Mouse (Mus musculus) midbrain, embryonic 14.5 days (tissue): Measurements from ENCODE around the gene Tfcp2. TPM values are rescaled to one million over a fixed set of nuclear protein-coding genes. Genes with fewer than 3 reads are reported as not detected.
"Not testable (repeated sequence)": the region's sequence is repeated elsewhere in the genome, so short reads cannot be mapped to it uniquely, and the experiment has no call there.

ENCODE experiments used
- ATAC-seq: fragments of 200-750 bp; cut with Nextera tagmentation; 2 replicates; pipeline ENCODE4 v1.8.0; 2017; ENCODE audit warnings: moderate number of reproducible peaks, moderate library complexity; ENCODE audit not compliant: low FRiP score, low TSS enrichment
- DNase-seq: peaks from one replicate; pipeline ENCODE4 v3.0.0-alpha.2; 2015
- H3K27ac ChIP-seq: fragments of 300-500 bp; sonication (generic); replicated peaks from 2 replicates; pipeline ENCODE4 v1.5.1; 2014; ENCODE audit warnings: mild to moderate bottlenecking, low read depth, low read length, moderate library complexity
- H3K27me3 ChIP-seq: fragments of 300-500 bp; sonication (generic); 2 replicates; pipeline ENCODE4 v1.6.1; 2014; ENCODE audit warnings: low read length, control low read depth, mixed read lengths; ENCODE audit not compliant: control insufficient read depth, insufficient read depth
- H3K36me3 ChIP-seq: fragments of 300-500 bp; sonication (generic); 2 replicates; pipeline ENCODE4 v1.6.1; 2014; ENCODE audit warnings: low read length, control low read depth; ENCODE audit not compliant: control insufficient read depth, insufficient read depth
- H3K4me1 ChIP-seq: fragments of 300-500 bp; sonication (generic); 2 replicates; pipeline ENCODE4 v1.6.1; 2014; ENCODE audit warnings: mild to moderate bottlenecking, antibody characterized with exemption, low read length, control low read depth; ENCODE audit not compliant: control insufficient read depth, insufficient read depth
- H3K4me2 ChIP-seq: fragments of 300-500 bp; sonication (generic); 2 replicates; pipeline ENCODE4 v1.6.1; 2014; ENCODE audit warnings: mild to moderate bottlenecking, low read length, moderate library complexity
- H3K4me3 ChIP-seq: fragments of 300-500 bp; sonication (generic); replicated peaks from 2 replicates; pipeline ENCODE4 v1.5.1; 2014; ENCODE audit warnings: low read depth, low read length
- H3K9ac ChIP-seq: fragments of 300-500 bp; sonication (generic); replicated peaks from 2 replicates; pipeline ENCODE4 v1.6.1; 2014; ENCODE audit warnings: mild to moderate bottlenecking, low read length, moderate library complexity
- H3K9me3 ChIP-seq: fragments of 300-500 bp; sonication (generic); 2 replicates; pipeline ENCODE4 v1.6.1; 2016; ENCODE audit warnings: low read length, control low read depth, mixed read lengths; ENCODE audit not compliant: control insufficient read depth
- WGBS: fragments of 180-500 bp; shearing (Covaris S2); extraction: QIAGEN DNeasy Blood & Tissue Kit; methylation state at CpG from one replicate; pipeline ENCODE4 v1.1.7; 2014; 5-methylcytosine and 5-hydroxymethylcytosine counted together
- polyA plus RNA-seq: library from polyadenylated mRNA; unstranded; fragments of >200 nt; fragmentation: Nextera tagmentation; extraction: Ambion mirVana; gene quantifications from 2 replicates; pipeline ENCODE4 v1.2.1, GENCODE M21; 2014

Gene Tfcp2
- polyA plus RNA-seq, 1 experiment from 2014 or later: 35.8 TPM

- H3K27ac ChIP-seq: no peak overlapping the region
- DNase-seq (no peak), ATAC-seq (no peak)
- H3K4me1 ChIP-seq: no peaks in the 10 kb centered on the region
- H3K4me3 ChIP-seq: no peak overlapping the region
- peaks cover 77% of the 10 kb centered on the region for H3K36me3 ChIP-seq
- 95% methylated on average over 4 of the region's 4 CpGs for WGBS
- H3K9me3 ChIP-seq: no peaks in the 10 kb centered on the region
- no peak overlapping the region for H3K4me2 ChIP-seq
- H3K9ac ChIP-seq: no peak overlapping the region
- no peaks in the 10 kb centered on the region for H3K27me3 ChIP-seq
Observed at GRCm38 (mm10) chr15:100513387-100513786, 38.4 kb downstream of the Tfcp2 start.

DNA sequence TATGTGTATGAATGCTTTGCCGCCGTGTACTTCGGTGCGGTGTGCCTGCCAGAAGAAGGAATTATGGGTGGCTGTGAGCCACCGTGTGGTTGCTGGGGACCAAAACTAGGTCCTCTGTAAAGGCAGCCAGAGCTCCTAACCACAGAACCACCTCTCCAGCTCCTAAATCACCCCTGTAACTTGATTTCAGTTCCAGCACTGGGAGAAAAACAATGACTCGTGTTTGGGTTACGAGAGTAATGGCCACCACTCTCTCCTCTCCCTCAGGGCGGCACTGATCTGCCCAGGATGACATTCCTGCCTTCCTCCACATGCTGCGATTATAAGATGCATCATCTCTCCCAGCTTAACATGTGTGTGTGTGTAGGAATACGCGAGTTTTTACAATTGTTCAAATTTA lies 41.7 kb downstream of the Tfcp2 start:
- Histone ChIP-seq H3K27ac (no peak overlapping the region), H3K4me3 (no peak overlapping the region), H3K36me3 (peaks cover 90% of the 10 kb centered on the region), H3K4me2 (no peak overlapping the region), H3K9me3 (no peaks in the 10 kb centered on the region), H3K27me3 (no peaks in the 10 kb centered on the region), H3K9ac (no peak overlapping the region), H3K4me1 (no peaks in the 10 kb centered on the region)
- WGBS: 97% methylated on average over 11 of the region's 11 CpGs
- no peak for DNase-seq
- no peak for ATAC-seq

DNA sequence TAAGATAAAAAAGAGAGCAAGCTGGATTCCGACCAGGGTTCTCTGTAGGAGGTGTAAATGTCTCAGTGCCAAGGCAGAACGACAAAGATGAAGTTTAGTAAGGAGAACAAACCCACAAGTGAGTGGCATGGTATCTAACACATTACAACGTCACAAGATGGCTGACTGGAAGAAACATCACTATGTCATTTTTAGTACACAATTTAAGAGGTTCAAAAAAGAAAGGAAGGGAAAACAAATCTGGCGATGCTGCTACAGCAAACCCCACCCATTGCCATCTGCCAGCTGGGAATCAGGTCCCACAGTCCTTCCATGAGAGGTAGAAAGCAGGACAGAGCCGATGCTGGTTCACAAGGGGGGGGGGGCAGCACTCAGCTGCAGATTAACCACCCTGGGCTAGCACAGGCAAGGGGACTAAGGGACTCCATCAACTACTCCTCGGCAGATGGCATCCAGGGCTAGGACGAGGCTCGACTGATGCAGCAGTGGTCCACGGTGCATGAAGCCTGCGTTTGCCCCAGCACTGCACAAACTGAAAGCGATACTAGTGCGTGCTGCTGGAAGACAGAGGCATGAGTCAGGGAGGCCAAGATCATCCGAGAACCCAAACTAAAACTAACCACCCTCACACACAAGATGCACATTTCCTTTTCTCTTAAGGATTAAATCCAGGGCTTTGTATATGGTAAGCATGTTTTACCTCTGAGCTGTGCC lies 43.2 kb downstream of the Tfcp2 start:
- ATAC-seq: no peak
- WGBS: 91% methylated on average over 13 of the region's 13 CpGs

DNA sequence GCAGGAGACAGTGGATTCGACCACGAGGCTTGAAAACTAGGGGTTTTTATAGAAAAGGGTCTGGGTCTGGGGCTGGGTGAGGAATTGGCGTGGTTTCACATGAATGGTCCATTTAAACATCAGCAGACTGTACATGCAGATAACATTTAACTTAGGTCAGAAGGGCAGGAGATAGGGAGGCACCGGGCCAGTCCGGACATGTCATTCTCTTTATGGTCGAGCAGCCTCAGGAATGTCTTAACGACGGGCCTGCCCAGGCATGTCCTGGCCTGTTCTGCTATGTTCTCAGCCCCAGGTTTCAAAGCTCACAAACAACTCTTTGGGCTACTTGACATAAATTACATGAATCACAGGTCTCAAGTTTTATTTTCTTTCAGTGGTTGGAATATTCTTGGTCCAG lies 52.3 kb downstream of the Tfcp2 start:
- 94% methylated on average over 8 of the region's 8 CpGs for WGBS
- not testable (repeated sequence) for H3K4me1 ChIP-seq, H3K4me2 ChIP-seq, H3K9ac ChIP-seq, H3K9me3 ChIP-seq, H3K4me3 ChIP-seq, DNase-seq, H3K27ac ChIP-seq, H3K27me3 ChIP-seq, ATAC-seq
- peaks cover 17% of the 10 kb centered on the region; the same call in 1 of the 2 replicates for H3K36me3 ChIP-seq

More for the DNA sequence above, 43.2 kb downstream of the Tfcp2 start:
- DNase-seq: no peak
- H3K9ac ChIP-seq: no peak overlapping the region
- no peaks in the 10 kb centered on the region for H3K27me3 ChIP-seq
- no peaks in the 10 kb centered on the region for H3K4me1 ChIP-seq
- peaks cover 87% of the 10 kb centered on the region for H3K36me3 ChIP-seq
- H3K4me2 ChIP-seq: no peak overlapping the region
- no peak overlapping the region for H3K4me3 ChIP-seq
- no peaks in the 10 kb centered on the region for H3K9me3 ChIP-seq
- no peak overlapping the region for H3K27ac ChIP-seq

DNA sequence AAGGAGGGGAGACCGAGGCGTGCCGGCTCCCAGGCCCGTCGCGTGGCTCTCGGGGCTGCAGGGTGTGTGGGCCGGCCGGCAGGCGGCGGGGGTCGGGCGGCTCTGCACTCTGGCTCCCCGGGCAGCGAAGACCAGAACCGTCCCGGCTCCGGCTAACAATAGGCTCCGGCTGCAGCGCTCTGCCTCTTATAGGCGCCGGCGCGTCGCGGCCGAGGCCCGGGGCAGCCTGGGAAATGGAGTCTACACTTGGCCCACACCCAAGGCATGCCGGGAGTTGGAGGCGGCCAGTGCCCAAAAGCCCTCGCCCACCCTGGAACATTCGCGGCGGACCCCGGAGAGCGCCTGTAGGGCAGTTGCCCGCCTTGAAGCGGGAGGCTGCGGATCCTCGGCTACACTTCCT lies 56.7 kb downstream of the Tfcp2 start, which contains the start of gene Csrnp2:
TSS of gene Csrnp2 (minus strand) at position 387 of the 400 bp plus-strand sequence.
- Histone ChIP-seq H3K36me3 (no peaks in the 10 kb centered on the region), H3K4me3 (peak within 1 kb of the TSS; percentile 85), H3K9me3 (no peaks in the 10 kb centered on the region), H3K27ac (peak within 1 kb of the TSS; percentile 99), H3K9ac (peak within 1 kb of the TSS; percentile 98), H3K27me3 (no peaks in the 10 kb centered on the region), H3K4me1 (peaks cover 39% of the 10 kb centered on the region), H3K4me2 (peak within 1 kb of the TSS; percentile 71)
- peak; percentile 98 for DNase-seq
- peak; percentile 98 for ATAC-seq
- under 1% methylated on average over 40 of the region's 40 CpGs for WGBS

GRCm38 (mm10) chr15:100494647-100495046 lies 57.2 kb downstream of the Tfcp2 start:
- under 1% methylated on average over 29 of the region's 29 CpGs for WGBS
- Histone ChIP-seq H3K4me2 (peak overlapping the region; percentile 71), H3K27ac (peak overlapping the region; percentile 99), H3K9ac (peak overlapping the region; percentile 98), H3K27me3 (no peaks in the 10 kb centered on the region), H3K36me3 (no peaks in the 10 kb centered on the region), H3K9me3 (no peaks in the 10 kb centered on the region), H3K4me3 (peak overlapping the region; percentile 85), H3K4me1 (peaks cover 39% of the 10 kb centered on the region)
- ATAC-seq (peak; percentile 89), DNase-seq (peak; percentile 81)

- Histone ChIP-seq H3K36me3 (peaks cover 26% of the 10 kb centered on the region), H3K9me3 (no peaks in the 10 kb centered on the region), H3K27me3 (no peaks in the 10 kb centered on the region), H3K27ac (no peak overlapping the region), H3K4me1 (peaks cover 39% of the 10 kb centered on the region), H3K9ac (0 out of 2 replicates have a peak overlapping the region, but pooled peaks have one; percentile 2), H3K4me3 (0 out of 2 replicates have a peak overlapping the region, but pooled peaks have one; percentile 8), H3K4me2 (peak overlapping the region; percentile 71)
- WGBS: 72% methylated on average over 9 of the region's 9 CpGs
- ATAC-seq (no peak), DNase-seq (peak; percentile 57)
Observed at GRCm38 (mm10) chr15:100491966-100492365, 59.8 kb downstream of the Tfcp2 start.

DNA sequence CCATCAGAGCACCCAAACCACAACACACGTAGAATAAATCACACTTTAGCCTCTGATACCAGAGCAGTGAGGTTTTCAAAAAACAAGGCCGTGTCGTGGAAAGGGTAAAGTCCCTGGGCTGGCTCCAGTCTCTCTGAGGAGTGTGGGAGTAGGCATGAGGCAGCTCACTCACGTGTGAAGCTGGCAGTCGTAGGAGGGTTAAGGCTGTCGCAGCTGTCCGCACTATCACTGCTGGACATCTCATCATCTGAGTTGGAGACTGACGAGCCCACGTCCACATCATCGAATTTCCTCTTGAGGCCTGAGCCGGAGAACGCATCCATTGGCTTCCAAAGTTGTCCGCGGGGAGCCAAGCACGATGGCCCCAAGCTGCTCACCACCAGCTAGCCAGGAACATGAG lies 62.5 kb downstream of the Tfcp2 start:
- Histone ChIP-seq H3K4me1 (peaks cover 36% of the 10 kb centered on the region), H3K9ac (no peak overlapping the region), H3K4me3 (no peak overlapping the region), H3K4me2 (no peak overlapping the region), H3K9me3 (no peaks in the 10 kb centered on the region), H3K27me3 (no peaks in the 10 kb centered on the region), H3K27ac (no peak overlapping the region), H3K36me3 (peaks cover 51% of the 10 kb centered on the region)
- ATAC-seq (no peak), DNase-seq (no peak)
- 81% methylated on average over 15 of the region's 15 CpGs for WGBS

- Histone ChIP-seq H3K36me3 (peaks cover 60% of the 10 kb centered on the region), H3K4me1 (peaks cover 28% of the 10 kb centered on the region)
- H3K9ac ChIP-seq, H3K4me2 ChIP-seq, H3K27me3 ChIP-seq, ATAC-seq, H3K9me3 ChIP-seq, H3K4me3 ChIP-seq, DNase-seq, H3K27ac ChIP-seq: not testable (repeated sequence)
- WGBS: 91% methylated on average over 1 of the region's 1 CpGs
Observed at GRCm38 (mm10) chr15:100488297-100488696, 63.5 kb downstream of the Tfcp2 start.
